Mouse (Mus musculus) heart, embryonic 10.5 days (tissue): ENCODE measurements around the gene Tinag. TPM values are rescaled to one million over a fixed set of nuclear protein-coding genes. Genes with fewer than 3 reads are reported as not detected.
"Not testable (repeated sequence)": the region's sequence is repeated elsewhere in the genome, so short reads cannot be mapped to it uniquely, and the experiment has no call there.

Experiments used
- DNase-seq: peaks from one replicate; pipeline ENCODE4 v3.0.0-alpha.2; 2017; ENCODE audit warnings: low spot score
- H3K27ac ChIP-seq: fragments of 300-500 bp; sonication (generic); 2 replicates; pipeline ENCODE4 v1.5.1; 2016; ENCODE audit warnings: mild to moderate bottlenecking
- H3K27me3 ChIP-seq: fragments of 300-500 bp; sonication (generic); 2 replicates; pipeline ENCODE4 v1.6.1; 2016; ENCODE audit warnings: mild to moderate bottlenecking; ENCODE audit not compliant: poor library complexity, insufficient read depth, severe bottlenecking
- H3K36me3 ChIP-seq: fragments of 300-500 bp; sonication (generic); 2 replicates; pipeline ENCODE4 v1.6.1; 2016; ENCODE audit warnings: mild to moderate bottlenecking, moderate library complexity
- H3K4me1 ChIP-seq: fragments of 300-500 bp; sonication (generic); 2 replicates; pipeline ENCODE4 v1.6.1; 2016; ENCODE audit warnings: mild to moderate bottlenecking
- H3K4me3 ChIP-seq: fragments of 300-500 bp; sonication (generic); 2 replicates; pipeline ENCODE4 v1.5.1; 2016; ENCODE audit warnings: mild to moderate bottlenecking, moderate library complexity
- H3K9me3 ChIP-seq: fragments of 300-500 bp; sonication (generic); 2 replicates; pipeline ENCODE4 v1.6.1; 2016; ENCODE audit warnings: mild to moderate bottlenecking, moderate library complexity
- WGBS: fragments of 180-500 bp; shearing (Covaris S2); methylation state at CpG from one replicate; pipeline ENCODE4 v1.1.7; 2016; 5-methylcytosine and 5-hydroxymethylcytosine counted together
- polyA plus RNA-seq: library from polyadenylated mRNA; unstranded; fragments of >200 nt; fragmentation: Nextera tagmentation; extraction: Ambion mirVana; gene quantifications from 2 replicates; pipeline ENCODE4 v1.2.1, GENCODE M21; 2016

Tinag gene
- not detected in 2 replicates for polyA plus RNA-seq

GRCm38 (mm10) chr9:77045585-77045984 lies at the start of gene Tinag:
TSS of gene Tinag (minus strand) at chr9:77045794.
- DNase-seq = no peak
- Histone ChIP-seq H3K27ac (no peak within 1 kb of the TSS), H3K9me3 (no peaks in the 10 kb centered on the region), H3K36me3 (no peaks in the 10 kb centered on the region), H3K4me1 (no peaks in the 10 kb centered on the region), H3K4me3 (no peak within 1 kb of the TSS), H3K27me3 (no peaks in the 10 kb centered on the region)
- 62% methylated on average over 2 of the region's 2 CpGs for WGBS

GRCm38 (mm10) chr9:77083221-77083620 lies 37.6 kb upstream of the Tinag start:
- 91% methylated on average over 1 of the region's 1 CpGs for WGBS
- not testable (repeated sequence) for H3K36me3 ChIP-seq, H3K27ac ChIP-seq, H3K4me3 ChIP-seq, H3K4me1 ChIP-seq, DNase-seq, H3K9me3 ChIP-seq, H3K27me3 ChIP-seq

GRCm38 (mm10) chr9:77071676-77072075 lies 26.1 kb upstream of the Tinag start:
- WGBS = 73% methylated on average over 2 of the region's 2 CpGs
- DNase-seq = no peak
- no peaks in the 10 kb centered on the region for H3K36me3 ChIP-seq
- no peaks in the 10 kb centered on the region for H3K27me3 ChIP-seq
- no peak overlapping the region for H3K4me3 ChIP-seq
- H3K4me1 ChIP-seq = no peaks in the 10 kb centered on the region
- H3K9me3 ChIP-seq = no peaks in the 10 kb centered on the region
- no peak overlapping the region for H3K27ac ChIP-seq

GRCm38 (mm10) chr9:77056611-77057010 lies 11.0 kb upstream of the Tinag start:
- Histone ChIP-seq H3K4me1 (no peaks in the 10 kb centered on the region), H3K27me3 (no peaks in the 10 kb centered on the region), H3K27ac (no peak overlapping the region), H3K4me3 (no peak overlapping the region), H3K9me3 (no peaks in the 10 kb centered on the region), H3K36me3 (no peaks in the 10 kb centered on the region)
- 57% methylated on average over 4 of the region's 4 CpGs for WGBS
- DNase-seq = no peak

- Histone ChIP-seq H3K27ac (no peak overlapping the region), H3K27me3 (no peaks in the 10 kb centered on the region), H3K4me1 (no peaks in the 10 kb centered on the region), H3K9me3 (no peaks in the 10 kb centered on the region), H3K4me3 (no peak overlapping the region), H3K36me3 (no peaks in the 10 kb centered on the region)
- 80% methylated on average over 9 of the region's 9 CpGs for WGBS
- DNase-seq = no peak
Measured at GRCm38 (mm10) chr9:77054426-77055193, 9.0 kb upstream of the Tinag start.

GRCm38 (mm10) chr9:77051406-77051805 lies 5.8 kb upstream of the Tinag start:
- Histone ChIP-seq H3K36me3 (no peaks in the 10 kb centered on the region), H3K9me3 (no peaks in the 10 kb centered on the region), H3K27me3 (no peaks in the 10 kb centered on the region), H3K4me3 (no peak overlapping the region), H3K4me1 (no peaks in the 10 kb centered on the region), H3K27ac (no peak overlapping the region)
- DNase-seq = no peak
- WGBS = 79% methylated on average over 2 of the region's 2 CpGs

- Histone ChIP-seq H3K36me3 (no peaks in the 10 kb centered on the region), H3K4me1 (no peaks in the 10 kb centered on the region), H3K4me3 (no peak overlapping the region), H3K27me3 (no peaks in the 10 kb centered on the region), H3K9me3 (no peaks in the 10 kb centered on the region), H3K27ac (no peak overlapping the region)
- no peak for DNase-seq
- WGBS = 79% methylated on average over 2 of the region's 2 CpGs
Measured at GRCm38 (mm10) chr9:77049669-77050068, 4.1 kb upstream of the Tinag start.

GRCm38 (mm10) chr9:77046067-77046715 lies 597 bp upstream of the Tinag start:
- no peaks in the 10 kb centered on the region for H3K27me3 ChIP-seq
- no peaks in the 10 kb centered on the region for H3K4me1 ChIP-seq
- H3K36me3 ChIP-seq = no peaks in the 10 kb centered on the region
- no peak overlapping the region for H3K27ac ChIP-seq
- no peak for DNase-seq
- WGBS = 83% methylated on average over 5 of the region's 5 CpGs
- H3K9me3 ChIP-seq = no peaks in the 10 kb centered on the region
- H3K4me3 ChIP-seq = no peak overlapping the region

- no peak for DNase-seq
- H3K27me3 ChIP-seq = no peaks in the 10 kb centered on the region
- H3K4me3 ChIP-seq = no peak overlapping the region
- H3K36me3 ChIP-seq = no peaks in the 10 kb centered on the region
- 64% methylated on average over 2 of the region's 2 CpGs for WGBS
- H3K27ac ChIP-seq = no peak overlapping the region
- no peaks in the 10 kb centered on the region for H3K4me1 ChIP-seq
- no peaks in the 10 kb centered on the region for H3K9me3 ChIP-seq
Measured at GRCm38 (mm10) chr9:77035361-77035760, 10.2 kb downstream of the Tinag start.

GRCm38 (mm10) chr9:77032430-77033154 lies 13.0 kb downstream of the Tinag start:
- 61% methylated on average over 9 of the region's 9 CpGs for WGBS
- no peak overlapping the region for H3K4me3 ChIP-seq
- H3K4me1 ChIP-seq = no peaks in the 10 kb centered on the region
- H3K9me3 ChIP-seq = no peaks in the 10 kb centered on the region
- no peak overlapping the region for H3K27ac ChIP-seq
- DNase-seq = no peak
- no peaks in the 10 kb centered on the region for H3K27me3 ChIP-seq
- no peaks in the 10 kb centered on the region for H3K36me3 ChIP-seq

GRCm38 (mm10) chr9:77025271-77025670 lies 20.3 kb downstream of the Tinag start:
- H3K36me3 ChIP-seq = no peaks in the 10 kb centered on the region
- DNase-seq = no peak
- no peaks in the 10 kb centered on the region for H3K9me3 ChIP-seq
- no peak overlapping the region for H3K4me3 ChIP-seq
- WGBS = 70% methylated on average over 2 of the region's 2 CpGs
- H3K4me1 ChIP-seq = no peaks in the 10 kb centered on the region
- no peaks in the 10 kb centered on the region for H3K27me3 ChIP-seq
- H3K27ac ChIP-seq = no peak overlapping the region

GRCm38 (mm10) chr9:77018935-77019334 lies 26.7 kb downstream of the Tinag start:
- Histone ChIP-seq H3K36me3 (no peaks in the 10 kb centered on the region), H3K27ac (no peak overlapping the region), H3K4me1 (0 out of 2 replicates have a peak, but pooled peaks cover 6% of the 10 kb centered on the region), H3K27me3 (no peaks in the 10 kb centered on the region), H3K4me3 (no peak overlapping the region), H3K9me3 (no peaks in the 10 kb centered on the region)
- 40% methylated on average over 4 of the region's 4 CpGs for WGBS
- no peak for DNase-seq

GRCm38 (mm10) chr9:76996021-76996420 lies 49.6 kb downstream of the Tinag start:
- Histone ChIP-seq H3K36me3 (no peaks in the 10 kb centered on the region), H3K4me1 (no peaks in the 10 kb centered on the region), H3K9me3 (no peaks in the 10 kb centered on the region), H3K27me3 (no peaks in the 10 kb centered on the region), H3K27ac (no peak overlapping the region), H3K4me3 (no peak overlapping the region)
- no peak for DNase-seq
- WGBS = 79% methylated on average over 1 of the region's 1 CpGs
